In genomic region chr1:167644866-167645537, GRCm38 (mm10) we compare ENCODE assay signal across 8 mouse cellular contexts. TPM values are rescaled to one million over a fixed set of nuclear protein-coding genes. Genes with fewer than 3 reads are reported as not detected.
DNase-seq lines count a peak whose midpoint lies in the region; ATAC-seq and TF ChIP-seq lines count a peak whose summit lies in the region.

No protein-coding gene starts in this region.

- H3K4me1 ChIP-seq in hindbrain, postnatal 0 days (ENCODE audit: insufficient read depth, low read length): no peaks in the 10 kb centered on the region

- TF ChIP-seq CTCF in hindbrain, postnatal 0 days (IDR thresholded peaks at IDR 0.05; ENCODE audit: low read depth): peak; percentile 92

- H3K36me3 ChIP-seq in hindbrain, postnatal 0 days (ENCODE audit: insufficient read depth, low read length): no peaks in the 10 kb centered on the region

- no peak overlapping the region for H3K4me3 ChIP-seq in hindbrain, postnatal 0 days (ENCODE audit: low read length)

- DNase-seq in ZHBTc4 (ENCODE audit: low read depth, low spot score): peak; percentile 84
- DNase-seq in cerebellum, postnatal 25 days: peak; percentile 86 to 93
- peak; percentile 90 to 91 for DNase-seq in frontal cortex, postnatal 25 days (ENCODE audit: low spot score in 2 of 2)
- DNase-seq in hindbrain, postnatal 0 days (ENCODE audit: low spot score): peak; percentile 89
- DNase-seq in left cerebral cortex, adult 18-20 months (ENCODE audit: low spot score in 2 of 2): peak; percentile 91 to 93
- peak; percentile 74 for DNase-seq in right cerebral cortex, postnatal 36 days (ENCODE audit: low spot score in 2 of 2)

- peak overlapping the region; percentile 40 for H3K4me2 ChIP-seq in hindbrain, postnatal 0 days (ENCODE audit: low read depth, low read length)

- no peaks in the 10 kb centered on the region for H3K27me3 ChIP-seq in hindbrain, postnatal 0 days (ENCODE audit: insufficient read depth, low read length)

- peak; percentile 82 for ATAC-seq in hindbrain, postnatal 0 days
- ATAC-seq in megakaryocyte-erythroid progenitor cell, adult 5-6 weeks (replicated peaks; ENCODE audit: low FRiP score, low TSS enrichment, poor library complexity, severe bottlenecking): peak; percentile 88
- no peak; the same call in 1 of the 2 replicates for ATAC-seq in erythroblast, adult 5-6 weeks (replicated peaks; ENCODE audit: low FRiP score, poor library complexity, severe bottlenecking)

- H3K9ac ChIP-seq in hindbrain, postnatal 0 days (replicated peaks; ENCODE audit: low read length): no peak overlapping the region

- WGBS in hindbrain, postnatal 0 days: 16% methylated on average over 16 of the region's 16 CpGs

- no peaks in the 10 kb centered on the region for H3K9me3 ChIP-seq in hindbrain, postnatal 0 days (ENCODE audit: low read length)

- no peak overlapping the region for H3K27ac ChIP-seq in hindbrain, postnatal 0 days

RNA-seq across cellular contexts. Expression of gene Lmx1a, which starts 44.0 kb away (rescaled TPM):
- total RNA-seq in hindbrain, postnatal 0 days (2014; rRNA removed): 7.8 and 12.5 TPM in 2 replicates
- polyA plus RNA-seq in hindbrain, postnatal 0 days (2015; fragmentation: Nextera tagmentation; extraction: Ambion mirVana): 4.9 and 5.7 TPM in 2 replicates
- total RNA-seq in left cerebral cortex, adult 18-20 months (2021): not detected
- not detected in 2 replicates for total RNA-seq in megakaryocyte-erythroid progenitor cell, adult 5-6 weeks (2014; fragmentation: Nextera tagmentation)
- not detected in 2 replicates for total RNA-seq in megakaryocyte-erythroid progenitor cell, adult 5-6 weeks (2017)
- not detected in 2 replicates for total RNA-seq in erythroblast, adult 5-6 weeks (2015; ENCODE audit: low replicate concordance)
- not detected in 2 replicates for total RNA-seq in erythroblast, adult 5-6 weeks (2017; ENCODE audit: low replicate concordance)

RNA-seq across cellular contexts. Expression of gene Rxrg, which starts 46.8 kb away (rescaled TPM):
- 16.0 and 19.4 TPM in 2 replicates for total RNA-seq in hindbrain, postnatal 0 days (2014; rRNA removed)
- polyA plus RNA-seq in hindbrain, postnatal 0 days (2015; fragmentation: Nextera tagmentation; extraction: Ambion mirVana): 22.3 and 23.5 TPM in 2 replicates
- 10 to 100 TPM; 12.5 to 20.6 TPM for total RNA-seq in left cerebral cortex, adult 18-20 months (2021)
- total RNA-seq in megakaryocyte-erythroid progenitor cell, adult 5-6 weeks (2014; fragmentation: Nextera tagmentation): not detected in 2 replicates
- 0.53 and 1.0 TPM in 2 replicates for total RNA-seq in megakaryocyte-erythroid progenitor cell, adult 5-6 weeks (2017)
- total RNA-seq in erythroblast, adult 5-6 weeks (2015; ENCODE audit: low replicate concordance): not detected in 2 replicates
- not detected in 2 replicates for total RNA-seq in erythroblast, adult 5-6 weeks (2017; ENCODE audit: low replicate concordance)
